Mouse (Mus musculus): Measurements from ENCODE around the gene Ebf1.

- TF ChIP-seq GATA1 (IDR thresholded peaks at IDR 0.05; ENCODE audit: borderline replicate concordance, low read length) = no peak
- no peak for TF ChIP-seq FLI1 (IDR thresholded peaks at IDR 0.05; ENCODE audit: low read length)
These were observed 39.8 kb downstream of the Ebf1 start for GRCm38 (mm10) chr11:44656916-44657315.
